Mouse (Mus musculus): Measurements from ENCODE around the gene Kcnmb3. TPM values are rescaled to one million over a fixed set of nuclear protein-coding genes. Genes with fewer than 3 reads are reported as not detected.

Gene Kcnmb3
- polyA plus RNA-seq, 1 experiment from 2014 or later: not detected

- no peaks in the 10 kb centered on the region for H3K27me3 ChIP-seq
- H3K4me2 ChIP-seq: 0 out of 2 replicates have a peak overlapping the region, but pooled peaks have one; percentile 25
- H3K27ac ChIP-seq: peak overlapping the region; percentile 66
- 14% methylated on average over 4 of the region's 4 CpGs for WGBS
- peaks cover 19% of the 10 kb centered on the region for H3K4me1 ChIP-seq (replicated peaks)
- ATAC-seq (replicated peaks; ENCODE audit: insufficient number of reproducible peaks, insufficient read depth, low FRiP score, low read depth): peak; percentile 58
- H3K36me3 ChIP-seq: no peaks in the 10 kb centered on the region
- H3K9ac ChIP-seq: no peak overlapping the region
- H3K4me3 ChIP-seq: no peak overlapping the region
- H3K9me3 ChIP-seq (replicated peaks): no peaks in the 10 kb centered on the region
Observed at GRCm38 (mm10) chr3:32428921-32429320, 63.1 kb downstream of the Kcnmb3 start.

- H3K9ac ChIP-seq: no peak overlapping the region
- 85% methylated on average over 3 of the region's 3 CpGs for WGBS
Observed at GRCm38 (mm10) chr3:32428361-32428760, 63.7 kb downstream of the Kcnmb3 start.

GRCm38 (mm10) chr3:32427695-32428094 is 64.3 kb downstream of the Kcnmb3 start:
- Histone ChIP-seq H3K9me3 (replicated peaks) (no peaks in the 10 kb centered on the region), H3K4me2 (no peak overlapping the region), H3K4me3 (no peak overlapping the region), H3K4me1 (replicated peaks) (peaks cover 19% of the 10 kb centered on the region), H3K36me3 (no peaks in the 10 kb centered on the region), H3K9ac (no peak overlapping the region), H3K27me3 (no peaks in the 10 kb centered on the region), H3K27ac (0 out of 2 replicates have a peak overlapping the region, but pooled peaks have one; percentile 27)
- WGBS: 68% methylated on average over 4 of the region's 4 CpGs
- no peak for ATAC-seq (replicated peaks; ENCODE audit: insufficient number of reproducible peaks, insufficient read depth, low FRiP score, low read depth)

More at GRCm38 (mm10) chr3:32428361-32428760, 63.7 kb downstream of the Kcnmb3 start:
- H3K4me2 ChIP-seq: no peak overlapping the region
- no peak overlapping the region for H3K4me3 ChIP-seq
- no peaks in the 10 kb centered on the region for H3K9me3 ChIP-seq (replicated peaks)
- no peaks in the 10 kb centered on the region for H3K27me3 ChIP-seq
- H3K36me3 ChIP-seq: no peaks in the 10 kb centered on the region
- peak overlapping the region; percentile 66; the same call in 1 of the 2 replicates for H3K27ac ChIP-seq
- H3K4me1 ChIP-seq (replicated peaks): peaks cover 19% of the 10 kb centered on the region
- no peak for ATAC-seq (replicated peaks; ENCODE audit: insufficient number of reproducible peaks, insufficient read depth, low FRiP score, low read depth)

Other genes starting within 250 kb of the Kcnmb3 start
- 3.4 and 3.6 TPM in 2 replicates for gene Zmat3, start 126.2 kb downstream of the Kcnmb3 start, polyA plus RNA-seq (2015; fragmentation: Nextera tagmentation; extraction: Ambion mirVana)
- gene Pik3ca, start 94.6 kb downstream of the Kcnmb3 start, polyA plus RNA-seq (2015; fragmentation: Nextera tagmentation; extraction: Ambion mirVana): 7.1 and 7.2 TPM in 2 replicates
- gene Zfp639, start 18.0 kb upstream of the Kcnmb3 start, polyA plus RNA-seq (2015; fragmentation: Nextera tagmentation; extraction: Ambion mirVana): 25.6 and 29.5 TPM in 2 replicates
- gene Mfn1, start 37.2 kb upstream of the Kcnmb3 start, polyA plus RNA-seq (2015; fragmentation: Nextera tagmentation; extraction: Ambion mirVana): 60.8 and 78.6 TPM in 2 replicates
- 56.5 and 62.2 TPM in 2 replicates for gene Gnb4, start 124.4 kb upstream of the Kcnmb3 start, polyA plus RNA-seq (2015; fragmentation: Nextera tagmentation; extraction: Ambion mirVana)
- gene Actl6a, start 214.1 kb upstream of the Kcnmb3 start, polyA plus RNA-seq (2015; fragmentation: Nextera tagmentation; extraction: Ambion mirVana): 75.9 and 90.3 TPM in 2 replicates
- gene Ndufb5, start 244.8 kb upstream of the Kcnmb3 start, polyA plus RNA-seq (2015; fragmentation: Nextera tagmentation; extraction: Ambion mirVana): 447 and 650 TPM in 2 replicates
- gene Mrpl47, start 245.4 kb upstream of the Kcnmb3 start, polyA plus RNA-seq (2015; fragmentation: Nextera tagmentation; extraction: Ambion mirVana): 24.7 and 33.9 TPM in 2 replicates